Mouse (Mus musculus) ES-E14 (cell line): ENCODE measurements around the gene Serinc3.

ENCODE experiments used
- HCFC1 ChIP-seq: IDR thresholded peaks from 2 replicates; pipeline ENCODE4 v1.6.1; 2012; ENCODE audit warnings: low read length, inconsistent platforms, borderline replicate concordance; ENCODE audit not compliant: insufficient read depth
- ZNF384 ChIP-seq: IDR thresholded peaks from 2 replicates; pipeline ENCODE4 v1.6.1; 2012; ENCODE audit warnings: low read depth, low read length, inconsistent platforms

- TF ChIP-seq HCFC1 (no peak), ZNF384 (no peak)
Observed at GRCm38 (mm10) chr2:163686886-163687285, 42.0 kb upstream of the Serinc3 start.
